Mouse (Mus musculus): ENCODE data around the gene Tmem82. TPM values are rescaled to one million over a fixed set of nuclear protein-coding genes. Genes with fewer than 3 reads are reported as not detected.

The Tmem82 gene
- total RNA-seq (2022) = under 1 TPM; 0.47 to 0.87 (median 0.54) TPM

GRCm38 (mm10) chr4:141618565-141619243 is at the start of gene Tmem82:
TSS of gene Tmem82 (minus strand) at chr4:141618633.
- no peak for DNase-seq (ENCODE audit: low spot score in 2 of 2)

GRCm38 (mm10) chr4:141664799-141665198 is 46.4 kb upstream of the Tmem82 start, which contains the start of gene Plekhm2:
TSS of gene Plekhm2 (minus strand) at chr4:141664899.
- DNase-seq (ENCODE audit: low spot score in 2 of 2) = no peak

- peak in 1 of 2 experiments; percentile 58 for DNase-seq (ENCODE audit: low spot score in 2 of 2)
Measured at GRCm38 (mm10) chr4:141664011-141664745, 45.7 kb upstream of the Tmem82 start.

GRCm38 (mm10) chr4:141663122-141663931 is 44.9 kb upstream of the Tmem82 start:
- DNase-seq (ENCODE audit: low spot score in 2 of 2) = no peak

- DNase-seq (ENCODE audit: low spot score in 2 of 2) = no peak
Measured at GRCm38 (mm10) chr4:141660884-141661283, 42.5 kb upstream of the Tmem82 start.

GRCm38 (mm10) chr4:141659739-141660138 is 41.3 kb upstream of the Tmem82 start:
- no peak for DNase-seq (ENCODE audit: low spot score in 2 of 2)

- DNase-seq (ENCODE audit: low spot score in 2 of 2) = no peak
Measured at GRCm38 (mm10) chr4:141658846-141659484, 40.5 kb upstream of the Tmem82 start.

- DNase-seq (ENCODE audit: low spot score in 2 of 2) = no peak
Measured at GRCm38 (mm10) chr4:141656932-141657331, 38.5 kb upstream of the Tmem82 start.

- DNase-seq (ENCODE audit: low spot score in 2 of 2) = peak; percentile 48 to 57
Measured at GRCm38 (mm10) chr4:141655908-141656608, 37.6 kb upstream of the Tmem82 start.

- no peak for DNase-seq (ENCODE audit: low spot score in 2 of 2)
Measured at GRCm38 (mm10) chr4:141654509-141654908, 36.1 kb upstream of the Tmem82 start.

GRCm38 (mm10) chr4:141653813-141654212 is 35.4 kb upstream of the Tmem82 start:
- no peak for DNase-seq (ENCODE audit: low spot score in 2 of 2)

GRCm38 (mm10) chr4:141653044-141653443 is 34.6 kb upstream of the Tmem82 start:
- DNase-seq (ENCODE audit: low spot score in 2 of 2) = no peak

GRCm38 (mm10) chr4:141651944-141652343 is 33.5 kb upstream of the Tmem82 start:
- no peak for DNase-seq (ENCODE audit: low spot score in 2 of 2)

GRCm38 (mm10) chr4:141651286-141651685 is 32.9 kb upstream of the Tmem82 start:
- DNase-seq (ENCODE audit: low spot score in 2 of 2) = no peak

GRCm38 (mm10) chr4:141649244-141649643 is 30.8 kb upstream of the Tmem82 start:
- DNase-seq (ENCODE audit: low spot score in 2 of 2) = no peak

- no peak for DNase-seq (ENCODE audit: low spot score in 2 of 2)
Measured at GRCm38 (mm10) chr4:141648262-141648661, 29.8 kb upstream of the Tmem82 start.

- no peak for DNase-seq (ENCODE audit: low spot score in 2 of 2)
Measured at GRCm38 (mm10) chr4:141647187-141647586, 28.8 kb upstream of the Tmem82 start.

GRCm38 (mm10) chr4:141645988-141646387 is 27.6 kb upstream of the Tmem82 start:
- DNase-seq (ENCODE audit: low spot score in 2 of 2) = no peak

- DNase-seq (ENCODE audit: low spot score in 2 of 2) = peak; percentile 55 to 61
Measured at GRCm38 (mm10) chr4:141643118-141643855, 24.9 kb upstream of the Tmem82 start.

Measured in layer of hippocampus, adult 8-10 months (tissue).